Mouse (Mus musculus) neutrophil, adult 83 days (primary cell): Measurements from ENCODE around the gene Enah. TPM values are rescaled to one million over a fixed set of nuclear protein-coding genes. Genes with fewer than 3 reads are reported as not detected.

Source experiments
- total RNA-seq, 2 experiments: library from RNA; stranded (reverse); gene quantifications; one replicate each; pipeline ENCODE4 v1.2.4; 2023

Enah gene
- total RNA-seq: 1 to 10 TPM; 1.5 to 2.5 TPM

GRCm38 (mm10) chr1:182019926-182020801, at the start of gene Enah:
Enah (minus strand) TSS chr1:182019990.

Other genes with a start within 250 kb of the Enah start
- gene Lbr, start 176.9 kb downstream of the Enah start, total RNA-seq: 100 to 1,000 TPM; 433 to 453 TPM
- 10 to 100 TPM; 37.8 to 45.8 TPM for gene Srp9, start 104.7 kb upstream of the Enah start, total RNA-seq
- gene Vmn1r1, start 144.5 kb upstream of the Enah start, total RNA-seq: not detected